Mouse (Mus musculus): ENCODE measurements at regions not wholly inside any gene's neighbourhood (a gene's known extent, or its start where the extent isn't known, plus 50 kb on each side); places are given as distances from the start of the nearest gene placed in this dataset.
"Not testable (repeated sequence)": the region's sequence is repeated elsewhere in the genome, so short reads cannot be mapped to it uniquely, and the experiment has no call there.

- intact Hi-C loops (cut with DNase I): loop anchor here (10.0 kb wide), 1 partner anchor 642 kb away; no protein-coding TSS in a partner anchor
- DNase-seq: peak; percentile 2 to 24
Measured at GRCm38 (mm10) chr15:43772718-43773117, 3638.6 kb downstream of the 9330182O14Rik start.

GRCm38 (mm10) chr15:43782126-43782632, 3648.0 kb downstream of the 9330182O14Rik start:
- DNase-seq; intact Hi-C loops (cut with DNase I): not testable (repeated sequence)

- intact Hi-C loops (cut with DNase I): no loop called here
- DNase-seq: no peak
Measured at GRCm38 (mm10) chr15:43784171-43784570, 3650.0 kb downstream of the 9330182O14Rik start.

- intact Hi-C loops (cut with DNase I): no loop called here
- DNase-seq: no peak
Measured at GRCm38 (mm10) chr15:43803342-43803741, 3669.2 kb downstream of the 9330182O14Rik start.
